Mouse (Mus musculus) cerebellum, adult 2 months (tissue): ENCODE measurements at regions not wholly inside any gene's neighbourhood (a gene's known extent, or its start where the extent isn't known, plus 50 kb on each side); places are given as distances from the start of the nearest gene placed in this dataset.

Experiments
- DNase-seq, 2 experiments: peaks; one replicate each; pipeline ENCODE4 v3.0.0; 2021
- H3K27ac ChIP-seq: fragments of 200-500 bp; 2 replicates; pipeline ENCODE4 v1.5.1; 2012; ENCODE audit warnings: low read length, control low read depth, inconsistent platforms; ENCODE audit not compliant: insufficient read depth
- H3K27me3 ChIP-seq: fragments of 200-500 bp; 2 replicates; pipeline ENCODE4 v1.6.1; 2012; ENCODE audit warnings: inconsistent platforms, mild to moderate bottlenecking, low read length, moderate library complexity; ENCODE audit not compliant: control insufficient read depth, insufficient read depth
- H3K4me1 ChIP-seq: fragments of 200-500 bp; 2 replicates; pipeline ENCODE4 v1.6.1; 2011; ENCODE audit warnings: low read length; ENCODE audit not compliant: control insufficient read depth, insufficient read depth
- H3K4me3 ChIP-seq: fragments of 200-500 bp; replicated peaks from 2 replicates; pipeline ENCODE3; 2011; ENCODE audit warnings: mild to moderate bottlenecking, low read depth, low read length, control low read depth; ENCODE audit not compliant: insufficient read depth
- CTCF ChIP-seq: fragments of 200-500 bp; IDR thresholded peaks from 2 replicates; pipeline ENCODE4 v1.5.1; 2011; ENCODE audit warnings: low read depth, mild to moderate bottlenecking, control low read depth, low read length, moderate library complexity, borderline replicate concordance; ENCODE audit not compliant: insufficient read depth
- POLR2A ChIP-seq: fragments of 200-500 bp; IDR thresholded peaks from 2 replicates; pipeline ENCODE4 v1.6.1; 2011; ENCODE audit warnings: low read length, control low read depth, borderline replicate concordance; ENCODE audit not compliant: insufficient read depth
- WGBS: fragments of 180-500 bp; shearing (Covaris S2); methylation state at CpG from one replicate; pipeline ENCODE4 v1.1.7; 2018; 5-methylcytosine and 5-hydroxymethylcytosine counted together

DNA sequence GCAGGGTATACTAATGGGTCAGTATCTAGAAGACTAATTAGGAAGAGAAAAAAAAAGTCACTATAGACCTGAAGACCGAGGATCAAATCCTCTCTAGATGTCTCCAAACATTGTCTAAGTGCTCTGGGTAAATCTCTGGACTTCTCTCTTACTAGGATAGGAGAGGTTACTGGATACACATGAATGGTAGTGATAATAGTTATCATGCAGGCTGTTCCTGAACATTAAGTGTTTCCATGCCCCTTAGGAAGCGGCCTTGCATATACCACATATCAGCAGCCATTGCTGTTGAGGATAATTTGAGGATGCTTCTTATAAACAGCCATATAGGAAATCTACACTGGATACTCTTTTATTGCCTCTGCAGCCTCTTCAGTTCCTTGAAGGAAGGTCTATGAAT lies 274.2 kb upstream of the Ppargc1a start:
- TF ChIP-seq CTCF (no peak), POLR2A (no peak)
- no peak overlapping the region for H3K27ac ChIP-seq
- WGBS, result 97% methylated on average over 2 of the region's 2 CpGs
- H3K4me1 ChIP-seq, result peaks cover 3% of the 10 kb centered on the region; the same call in 1 of the 2 replicates
- no peak overlapping the region for H3K4me3 ChIP-seq
- H3K27me3 ChIP-seq, result no peaks in the 10 kb centered on the region
- no peak for DNase-seq

DNA sequence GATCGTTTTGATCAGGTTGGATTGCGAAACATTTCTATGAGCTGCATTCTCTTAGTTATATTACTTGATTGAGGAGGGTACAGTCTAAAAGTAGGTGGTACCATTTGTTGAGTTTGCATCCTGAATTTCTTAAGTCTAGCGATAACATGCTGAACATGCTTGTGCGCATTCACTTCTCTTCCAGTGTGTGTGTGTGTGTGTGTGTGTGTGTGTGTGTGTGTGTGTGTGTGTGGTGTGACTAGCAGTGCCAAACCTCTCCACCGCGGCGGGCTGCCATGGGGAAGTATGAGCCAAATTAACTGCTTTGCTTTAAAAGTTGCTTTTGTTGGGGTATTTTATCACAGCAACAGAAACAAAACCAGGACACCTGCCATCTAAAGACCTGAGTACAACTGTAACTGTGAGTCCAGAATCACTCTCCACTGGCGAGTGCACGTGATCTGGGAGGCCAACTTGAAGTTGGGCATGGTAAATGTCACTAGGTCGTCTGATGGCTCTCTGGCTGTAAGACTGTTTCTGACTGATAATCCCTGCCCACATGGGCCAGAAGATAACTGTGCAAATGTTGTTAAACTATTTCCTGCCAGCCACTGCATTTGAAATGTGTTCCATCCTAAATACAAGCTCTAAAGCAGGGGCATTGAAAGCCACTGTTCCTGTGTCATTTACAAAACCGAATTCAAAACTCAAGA lies 273.3 kb upstream of the Ppargc1a start:
- TF ChIP-seq POLR2A, result no peak
- TF ChIP-seq CTCF, result no peak
- WGBS, result 85% methylated on average over 11 of the region's 11 CpGs
- H3K4me3 ChIP-seq, result no peak overlapping the region
- no peaks in the 10 kb centered on the region for H3K27me3 ChIP-seq
- DNase-seq, result no peak
- H3K27ac ChIP-seq, result no peak overlapping the region
- H3K4me1 ChIP-seq, result peaks cover 3% of the 10 kb centered on the region; the same call in 1 of the 2 replicates

DNA sequence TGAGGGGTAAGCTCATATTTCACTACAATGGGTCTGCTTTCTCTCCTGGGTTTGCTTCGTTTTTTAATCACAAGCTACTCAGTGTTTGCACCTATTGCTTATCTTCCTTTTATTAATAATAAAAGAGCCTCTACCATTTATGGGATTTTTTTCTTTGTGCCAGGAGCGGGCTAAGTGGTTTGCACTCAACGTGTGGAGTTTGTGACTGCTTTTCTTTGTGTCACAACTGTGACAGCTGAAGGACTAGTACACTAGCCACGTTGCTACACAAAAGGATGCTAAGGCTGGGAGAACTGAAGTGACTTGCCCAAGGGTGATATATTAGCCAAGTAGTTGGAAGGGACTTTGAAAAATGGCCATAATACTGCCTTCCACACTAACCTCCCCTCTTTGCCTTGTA lies 271.8 kb upstream of the Ppargc1a start:
- Histone ChIP-seq H3K4me1 (peaks cover 3% of the 10 kb centered on the region; the same call in 1 of the 2 replicates), H3K27me3 (no peaks in the 10 kb centered on the region), H3K27ac (no peak overlapping the region), H3K4me3 (no peak overlapping the region)
- no peak for DNase-seq
- TF ChIP-seq POLR2A (no peak), CTCF (no peak)
- 74% methylated on average over 4 of the region's 4 CpGs for WGBS

DNA sequence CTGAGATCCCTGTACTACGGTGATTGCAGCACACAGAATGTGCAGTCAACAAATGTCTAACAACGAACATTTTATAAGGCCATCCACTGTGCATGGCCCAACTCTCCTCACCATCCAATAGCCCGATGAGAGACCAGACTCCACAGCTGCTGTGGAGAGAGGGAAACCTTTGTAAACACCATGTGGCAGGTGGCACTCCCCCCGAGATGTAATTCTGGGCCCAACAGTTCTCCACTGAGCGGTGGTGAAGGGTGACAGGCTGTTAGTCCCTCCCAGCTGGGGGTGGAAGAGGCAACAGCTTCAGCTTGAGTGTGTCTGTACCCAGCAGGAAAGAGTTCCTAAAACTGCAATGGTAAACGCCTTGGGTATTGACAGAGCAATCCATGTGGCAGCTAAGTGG lies 263.0 kb upstream of the Ppargc1a start:
- WGBS, result 34% methylated on average over 6 of the region's 6 CpGs
- no peaks in the 10 kb centered on the region for H3K4me1 ChIP-seq
- no peak for DNase-seq
- no peaks in the 10 kb centered on the region for H3K27me3 ChIP-seq
- no peak overlapping the region for H3K4me3 ChIP-seq
- no peak overlapping the region for H3K27ac ChIP-seq
- no peak for TF ChIP-seq CTCF
- TF ChIP-seq POLR2A, result no peak

DNA sequence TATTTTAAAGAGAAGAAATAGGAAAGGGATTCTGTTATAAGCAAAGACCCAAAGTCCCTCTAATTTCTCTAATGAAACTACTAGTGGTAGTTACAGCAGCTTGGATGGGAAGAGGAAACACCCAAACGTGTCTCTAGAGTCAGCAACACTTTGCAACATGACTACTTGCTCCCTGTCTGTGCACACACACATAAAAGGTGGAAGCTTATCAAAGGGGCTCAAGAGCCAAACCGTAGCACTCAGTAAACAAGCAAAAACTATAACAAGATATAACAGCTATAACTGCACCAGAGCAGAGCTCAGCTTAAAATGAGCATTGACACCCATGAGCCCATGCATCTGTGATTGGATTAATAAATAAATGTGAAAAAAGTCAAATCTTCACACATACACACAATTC lies 262.5 kb upstream of the Ppargc1a start:
- 90% methylated on average over 2 of the region's 2 CpGs for WGBS
- H3K4me3 ChIP-seq, result no peak overlapping the region
- TF ChIP-seq POLR2A, result no peak
- TF ChIP-seq CTCF, result no peak

DNA sequence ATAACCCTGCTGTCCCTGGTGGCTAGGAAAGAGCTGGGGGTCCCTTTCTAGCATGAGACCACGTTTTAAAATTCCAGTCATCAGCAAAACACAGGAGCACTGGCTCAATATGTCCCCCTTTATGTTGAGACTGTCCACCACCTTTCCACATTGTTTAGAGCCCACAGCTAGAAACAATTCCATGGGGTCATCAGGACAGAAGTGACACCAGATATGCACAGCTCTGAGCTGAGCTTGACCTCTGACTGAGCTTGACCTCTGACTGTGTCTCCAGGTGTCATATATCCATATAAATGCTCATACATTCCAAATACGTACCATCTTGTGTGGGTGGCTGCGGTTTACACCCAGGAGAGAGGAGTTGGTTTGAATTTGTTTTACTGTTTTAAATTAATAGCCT lies 262.1 kb upstream of the Ppargc1a start:
- TF ChIP-seq CTCF (no peak), POLR2A (no peak)
- H3K4me3 ChIP-seq, result no peak overlapping the region
- no peak for DNase-seq
- WGBS, result 83% methylated on average over 3 of the region's 3 CpGs
- no peaks in the 10 kb centered on the region for H3K27me3 ChIP-seq
- H3K4me1 ChIP-seq, result no peaks in the 10 kb centered on the region
- no peak overlapping the region for H3K27ac ChIP-seq

More for the DNA sequence above, 262.5 kb upstream of the Ppargc1a start:
- Histone ChIP-seq H3K27me3 (no peaks in the 10 kb centered on the region), H3K27ac (no peak overlapping the region), H3K4me1 (no peaks in the 10 kb centered on the region)
- no peak for DNase-seq

DNA sequence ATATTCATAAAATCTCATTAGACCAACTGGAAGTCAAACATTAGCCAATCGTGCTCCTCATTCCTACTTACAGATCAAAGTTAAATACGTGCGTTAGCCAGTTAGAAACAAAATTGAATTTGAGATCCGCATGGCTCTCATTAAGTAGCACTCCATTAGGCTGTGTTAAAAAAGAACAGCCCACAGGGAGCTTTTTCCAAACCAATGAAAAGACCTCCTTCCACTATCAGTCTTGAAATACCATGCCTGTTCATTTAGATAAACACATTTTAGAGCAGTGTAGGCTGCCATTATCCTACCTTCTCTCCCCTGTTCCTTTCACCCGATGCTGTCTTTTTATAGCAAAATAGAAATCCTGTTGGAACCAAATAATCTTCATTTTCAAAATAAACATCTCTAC lies 261.5 kb upstream of the Ppargc1a start:
- Histone ChIP-seq H3K27ac (no peak overlapping the region), H3K4me1 (no peaks in the 10 kb centered on the region), H3K4me3 (no peak overlapping the region), H3K27me3 (no peaks in the 10 kb centered on the region)
- no peak for DNase-seq
- TF ChIP-seq POLR2A (no peak), CTCF (no peak)
- 93% methylated on average over 5 of the region's 5 CpGs for WGBS

DNA sequence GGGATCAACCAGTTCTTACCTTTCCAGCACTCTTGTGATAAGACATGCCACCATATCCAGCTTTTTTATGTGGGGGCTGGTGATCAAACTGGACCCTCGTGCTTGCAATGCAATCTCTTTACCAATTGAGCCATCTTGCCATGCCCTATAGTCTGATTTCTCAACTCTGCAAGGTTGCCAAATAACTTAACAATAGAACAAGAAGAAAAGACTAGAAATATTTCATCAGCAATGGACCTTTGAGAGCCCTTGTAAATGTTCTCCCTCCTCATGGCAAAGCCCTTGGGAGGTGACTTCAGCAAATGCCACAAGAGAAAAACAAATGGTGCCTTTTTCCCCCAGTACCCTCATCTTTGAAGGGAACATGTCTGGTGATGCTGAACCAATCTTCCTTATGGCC lies 258.7 kb upstream of the Ppargc1a start:
- 91% methylated on average over 1 of the region's 1 CpGs for WGBS
- H3K27me3 ChIP-seq, result no peaks in the 10 kb centered on the region

More for the DNA sequence above, 258.7 kb upstream of the Ppargc1a start:
- no peak for DNase-seq
- no peaks in the 10 kb centered on the region for H3K4me1 ChIP-seq
- no peak for TF ChIP-seq CTCF
- no peak for TF ChIP-seq POLR2A
- H3K27ac ChIP-seq, result no peak overlapping the region
- no peak overlapping the region for H3K4me3 ChIP-seq
